Mouse (Mus musculus) CD4-positive, CD25-positive, alpha-beta regulatory T cell, adult 4 months (primary cell): ENCODE data around the gene Tmem169. TPM values are rescaled to one million over a fixed set of nuclear protein-coding genes. Genes with fewer than 3 reads are reported as not detected.

Experiments used
- ATAC-seq: one replicate; pipeline ENCODE4 v1.8.0; 2017
- polyA plus RNA-seq, 2 experiments: library from polyadenylated mRNA; unstranded; fragments of 100-300 nt; shearing (Covaris generic); gene quantifications; one replicate each; pipeline ENCODE4 v1.2.1; 2017

Gene Tmem169
- polyA plus RNA-seq, 2 experiments from 2014 or later = 0.17 TPM; not detected in 1

DNA sequence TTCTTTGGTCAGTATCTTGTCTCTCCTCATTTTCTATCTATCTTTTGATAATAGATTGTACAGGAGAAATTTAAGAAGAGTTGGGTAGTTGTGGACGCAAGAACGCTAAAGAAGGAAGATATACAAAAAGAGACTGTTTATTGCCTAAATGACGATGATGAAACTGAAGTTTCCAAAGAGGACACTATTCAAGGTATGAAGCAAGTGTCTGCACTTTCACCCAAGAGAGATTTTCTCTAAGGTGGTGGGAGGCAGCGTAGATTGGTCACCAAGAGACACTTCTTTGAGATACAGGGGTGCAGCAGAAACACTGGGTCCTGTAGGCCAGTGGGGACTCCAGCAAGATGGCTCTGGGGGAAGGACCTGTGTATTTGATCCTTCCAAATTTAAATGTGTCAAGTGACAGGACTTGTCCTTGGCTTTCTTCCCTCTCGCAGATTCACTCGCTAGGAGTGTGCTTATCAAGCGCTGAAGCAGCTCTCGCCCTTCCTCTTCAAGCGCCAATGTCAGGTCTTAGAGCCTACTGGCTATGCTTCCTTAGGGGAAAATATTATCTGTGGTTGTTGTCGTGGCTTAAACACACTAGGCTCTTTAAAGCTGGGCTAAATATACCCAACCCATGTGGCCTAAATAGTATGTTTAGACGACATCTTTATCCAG is 42.1 kb downstream of the Tmem169 start:
- no peak for ATAC-seq

DNA sequence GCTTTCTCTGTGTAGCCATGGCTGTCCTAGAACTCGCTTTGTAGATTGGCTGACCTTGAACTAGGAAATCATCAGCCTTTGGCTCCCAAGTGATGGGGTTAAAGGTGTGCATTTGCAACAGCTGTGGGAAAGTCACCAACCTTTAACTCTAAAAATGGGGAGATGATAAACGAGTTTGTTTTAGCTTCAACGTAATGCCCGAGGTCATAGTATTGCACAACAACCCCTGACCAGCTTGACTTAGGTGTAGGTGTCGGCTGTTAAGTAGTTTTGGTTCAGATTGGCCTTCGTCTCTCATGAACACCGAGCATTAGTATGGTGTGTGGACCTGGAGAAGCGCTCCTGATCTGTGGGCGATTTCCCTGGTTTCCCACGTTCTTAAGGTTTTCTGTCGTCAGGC is 50.6 kb downstream of the Tmem169 start:
- ATAC-seq = no peak

DNA sequence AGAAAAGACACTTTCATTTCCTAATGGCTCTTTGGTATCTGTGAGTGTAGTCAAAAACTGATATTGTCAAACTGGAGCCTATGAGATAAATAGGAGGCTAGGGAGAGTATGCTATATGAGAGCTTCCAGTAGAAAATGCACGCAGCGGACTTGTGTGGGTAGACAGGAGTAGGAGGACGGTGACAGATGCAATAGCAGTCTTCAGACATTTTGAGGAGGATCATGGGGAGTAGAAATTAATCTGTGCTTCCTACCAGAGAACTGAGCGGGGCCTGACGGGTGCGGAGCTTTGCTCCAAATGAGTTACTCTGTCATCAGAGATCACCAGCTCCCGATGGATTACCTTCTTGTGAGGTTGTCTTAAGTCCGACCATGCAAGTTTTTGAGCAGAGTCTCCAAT is 52.6 kb downstream of the Tmem169 start:
- ATAC-seq = no peak

DNA sequence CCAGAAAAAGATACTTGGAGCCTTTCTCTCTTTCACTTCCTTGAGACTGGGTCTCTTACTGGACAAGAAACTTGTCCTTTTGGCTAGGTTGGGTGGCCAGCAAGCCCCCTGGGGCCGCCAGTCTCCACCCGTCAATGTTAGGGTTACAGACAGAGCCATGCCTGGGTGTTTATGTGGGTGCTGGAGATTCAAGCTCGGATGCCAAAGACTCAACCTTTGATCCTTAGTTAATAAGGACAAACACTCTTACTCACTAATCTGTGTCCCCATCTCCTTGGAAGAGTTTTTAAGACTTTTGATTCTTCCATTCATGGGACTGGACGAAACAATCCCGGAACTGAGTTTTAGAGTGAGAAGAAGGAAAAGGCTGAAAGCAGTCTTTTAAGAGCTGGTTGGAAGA is 54.2 kb downstream of the Tmem169 start:
- ATAC-seq = no peak

DNA sequence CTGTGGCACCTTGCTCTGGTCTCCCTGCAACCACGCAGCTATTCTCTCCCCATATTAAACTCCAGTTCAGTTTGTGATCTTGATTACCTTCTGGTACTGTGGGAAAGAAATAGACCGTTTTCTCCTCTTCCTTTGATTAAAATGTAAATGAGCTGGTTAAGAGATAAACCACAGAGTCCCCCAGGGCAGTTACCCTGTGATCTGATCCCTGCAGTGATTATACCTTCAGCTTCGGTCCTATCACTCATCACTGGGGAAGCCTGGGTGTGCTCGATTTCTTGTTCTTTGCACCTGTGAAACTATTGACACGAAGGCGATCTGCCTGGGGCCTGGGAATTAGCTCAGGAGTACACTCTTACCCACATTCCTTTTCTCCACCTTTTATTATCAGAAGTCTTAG is 63.7 kb downstream of the Tmem169 start:
- ATAC-seq = no peak

Other genes with a start within 250 kb of the Tmem169 start
- under 1 TPM in 1 of 2 experiments, not detected in 1; 0.13 TPM for gene Mreg, start 72.1 kb upstream of the Tmem169 start, polyA plus RNA-seq
- gene Pecr, start 55 bp upstream of the Tmem169 start, polyA plus RNA-seq = 1 to 10 TPM; 3.8 to 4.1 TPM
- 10 to 100 TPM; 24.6 to 26.7 TPM for gene Xrcc5, start 23.1 kb downstream of the Tmem169 start, polyA plus RNA-seq